Mouse (Mus musculus): ENCODE results near the gene Shisa9. TPM values are rescaled to one million over a fixed set of nuclear protein-coding genes. Genes with fewer than 3 reads are reported as not detected.

Shisa9 gene
- polyA plus RNA-seq, 1 experiment from 2014 or later, result 16.9 TPM

DNA sequence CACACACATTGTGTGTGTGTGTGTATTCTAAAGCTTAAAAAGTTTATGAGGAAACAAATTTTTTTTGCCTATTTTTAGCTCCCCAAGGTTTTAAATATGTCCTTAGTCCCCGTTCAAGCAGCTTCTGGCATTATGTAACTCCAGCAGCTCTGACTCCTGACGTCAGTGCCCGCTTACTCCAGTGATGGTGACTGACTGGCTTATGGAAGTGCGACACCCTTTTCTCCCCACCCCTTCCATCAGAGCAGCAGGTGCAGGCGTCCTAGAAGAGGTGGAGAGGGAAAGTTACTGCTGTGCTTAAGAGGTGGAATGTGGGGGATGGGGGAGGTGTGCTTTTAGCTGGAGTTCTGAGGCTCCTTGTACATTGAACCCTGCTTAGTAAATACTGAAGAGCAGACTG is 213.7 kb downstream of the Shisa9 start:
- 62% methylated on average over 5 of the region's 5 CpGs for WGBS
- Histone ChIP-seq H3K4me2 (ENCODE audit: low read length) (no peak overlapping the region), H3K27me3 (ENCODE audit: control insufficient read depth, insufficient read depth, low read depth, low read length) (no peaks in the 10 kb centered on the region), H3K4me1 (ENCODE audit: control insufficient read depth, insufficient read depth, low read length) (no peaks in the 10 kb centered on the region), H3K9me3 (replicated peaks; ENCODE audit: control insufficient read depth, low read length, poor library complexity, severe bottlenecking) (no peaks in the 10 kb centered on the region), H3K27ac (ENCODE audit: low read length) (no peak overlapping the region), H3K9ac (ENCODE audit: low read depth, low read length) (no peak overlapping the region), H3K36me3 (ENCODE audit: control insufficient read depth, insufficient read depth, low read length) (no peaks in the 10 kb centered on the region), H3K4me3 (ENCODE audit: low read depth, low read length) (no peak overlapping the region)
- ATAC-seq, result no peak

DNA sequence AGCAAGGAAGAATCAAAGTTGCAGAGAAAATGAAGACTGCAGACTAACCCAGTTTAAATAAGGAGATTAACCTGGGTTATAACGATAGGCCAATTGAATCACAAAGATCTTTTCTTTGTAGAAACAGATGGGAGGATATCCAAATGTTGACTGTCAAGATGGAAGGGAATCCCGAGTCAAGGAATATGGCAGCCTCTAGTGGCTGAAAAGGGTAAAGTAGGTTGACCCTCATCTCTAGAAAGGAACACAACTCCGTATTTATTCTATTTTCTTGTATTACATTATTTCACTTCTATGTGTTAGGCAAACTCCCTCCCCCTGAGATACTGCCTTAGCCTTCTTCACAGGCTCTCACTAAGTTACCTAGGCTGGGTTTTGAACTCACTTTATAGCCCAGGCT is 217.3 kb downstream of the Shisa9 start:
- Histone ChIP-seq H3K36me3 (ENCODE audit: control insufficient read depth, insufficient read depth, low read length) (no peaks in the 10 kb centered on the region), H3K4me1 (ENCODE audit: control insufficient read depth, insufficient read depth, low read length) (no peaks in the 10 kb centered on the region), H3K4me2 (ENCODE audit: low read length) (no peak overlapping the region), H3K9ac (ENCODE audit: low read depth, low read length) (no peak overlapping the region), H3K4me3 (ENCODE audit: low read depth, low read length) (no peak overlapping the region), H3K27me3 (ENCODE audit: control insufficient read depth, insufficient read depth, low read depth, low read length) (no peaks in the 10 kb centered on the region), H3K27ac (ENCODE audit: low read length) (no peak overlapping the region), H3K9me3 (replicated peaks; ENCODE audit: control insufficient read depth, low read length, poor library complexity, severe bottlenecking) (no peaks in the 10 kb centered on the region)
- no peak for ATAC-seq
- 22% methylated on average over 3 of the region's 3 CpGs for WGBS

DNA sequence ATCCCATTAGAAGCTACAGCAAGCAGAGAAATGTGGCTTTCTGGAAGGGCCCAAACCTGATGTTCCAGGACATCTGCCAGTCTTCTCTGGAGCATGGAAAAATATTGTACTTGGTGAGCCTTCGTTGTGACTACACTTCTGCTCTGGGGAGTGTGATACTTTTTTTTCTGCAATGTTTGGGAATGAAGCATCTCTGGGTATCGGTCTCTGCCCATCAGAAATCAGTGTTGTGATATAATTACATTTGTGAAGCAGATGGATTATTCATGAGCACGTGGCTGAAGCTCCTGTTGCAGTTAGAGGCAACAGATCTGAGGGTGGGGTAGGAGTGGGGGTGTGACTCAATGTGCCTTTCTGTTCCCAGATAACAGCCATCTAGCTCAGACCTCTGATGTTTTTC is 218.2 kb downstream of the Shisa9 start:
- no peaks in the 10 kb centered on the region for H3K36me3 ChIP-seq (ENCODE audit: control insufficient read depth, insufficient read depth, low read length)
- no peak overlapping the region for H3K4me2 ChIP-seq (ENCODE audit: low read length)
- H3K27me3 ChIP-seq (ENCODE audit: control insufficient read depth, insufficient read depth, low read depth, low read length), result no peaks in the 10 kb centered on the region
- no peaks in the 10 kb centered on the region for H3K4me1 ChIP-seq (ENCODE audit: control insufficient read depth, insufficient read depth, low read length)
- no peaks in the 10 kb centered on the region for H3K9me3 ChIP-seq (replicated peaks; ENCODE audit: control insufficient read depth, low read length, poor library complexity, severe bottlenecking)
- no peak overlapping the region for H3K9ac ChIP-seq (ENCODE audit: low read depth, low read length)
- no peak overlapping the region for H3K4me3 ChIP-seq (ENCODE audit: low read depth, low read length)
- WGBS, result 57% methylated on average over 3 of the region's 3 CpGs
- H3K27ac ChIP-seq (ENCODE audit: low read length), result no peak overlapping the region
- ATAC-seq, result no peak

DNA sequence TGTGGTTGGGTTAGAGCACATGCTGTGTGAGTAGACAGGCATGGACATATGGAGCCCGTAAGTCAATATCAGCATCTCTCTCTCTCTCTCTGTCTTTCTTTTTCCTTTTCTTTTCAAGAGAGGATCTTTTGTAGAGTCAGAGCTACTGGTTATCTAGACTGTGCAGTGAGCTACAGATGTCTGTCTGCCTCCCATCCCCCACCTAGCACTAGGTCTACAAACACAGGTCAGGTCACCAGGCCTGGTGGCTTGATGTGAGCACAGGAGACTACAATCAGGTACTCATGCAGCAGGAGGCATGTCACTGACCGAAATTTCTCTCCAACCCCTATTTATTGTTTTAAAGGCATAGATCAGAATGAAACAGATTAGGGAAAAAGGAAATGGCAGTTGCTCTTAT is 219.1 kb downstream of the Shisa9 start:
- Histone ChIP-seq H3K36me3 (ENCODE audit: control insufficient read depth, insufficient read depth, low read length) (no peaks in the 10 kb centered on the region), H3K4me2 (ENCODE audit: low read length) (no peak overlapping the region), H3K27ac (ENCODE audit: low read length) (no peak overlapping the region), H3K27me3 (ENCODE audit: control insufficient read depth, insufficient read depth, low read depth, low read length) (no peaks in the 10 kb centered on the region), H3K4me3 (ENCODE audit: low read depth, low read length) (no peak overlapping the region), H3K4me1 (ENCODE audit: control insufficient read depth, insufficient read depth, low read length) (no peaks in the 10 kb centered on the region), H3K9me3 (replicated peaks; ENCODE audit: control insufficient read depth, low read length, poor library complexity, severe bottlenecking) (no peaks in the 10 kb centered on the region), H3K9ac (ENCODE audit: low read depth, low read length) (no peak overlapping the region)
- WGBS, result 85% methylated on average over 2 of the region's 2 CpGs
- no peak for ATAC-seq

DNA sequence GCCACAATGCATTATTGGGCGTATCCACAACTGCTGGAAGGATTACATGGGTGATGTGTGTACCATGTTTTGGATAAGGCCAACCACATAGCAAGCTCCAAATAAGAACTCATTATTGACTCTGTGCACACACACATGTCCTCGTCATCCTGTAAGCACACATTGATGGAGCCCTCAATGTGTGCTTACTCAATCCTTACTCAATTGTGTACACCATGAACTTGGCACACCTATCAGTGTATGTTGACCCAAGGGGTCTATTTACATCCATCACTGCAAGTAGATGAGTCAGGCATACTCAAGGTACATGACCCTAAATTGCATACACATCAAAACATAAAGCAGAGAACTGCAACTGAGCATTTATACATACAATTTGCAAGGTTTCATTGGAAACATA is 220.5 kb downstream of the Shisa9 start:
- no peak for ATAC-seq
- Histone ChIP-seq H3K4me3 (ENCODE audit: low read depth, low read length) (no peak overlapping the region), H3K36me3 (ENCODE audit: control insufficient read depth, insufficient read depth, low read length) (no peaks in the 10 kb centered on the region), H3K4me1 (ENCODE audit: control insufficient read depth, insufficient read depth, low read length) (no peaks in the 10 kb centered on the region), H3K27ac (ENCODE audit: low read length) (no peak overlapping the region), H3K27me3 (ENCODE audit: control insufficient read depth, insufficient read depth, low read depth, low read length) (no peaks in the 10 kb centered on the region), H3K9ac (ENCODE audit: low read depth, low read length) (no peak overlapping the region), H3K4me2 (ENCODE audit: low read length) (no peak overlapping the region), H3K9me3 (replicated peaks; ENCODE audit: control insufficient read depth, low read length, poor library complexity, severe bottlenecking) (no peaks in the 10 kb centered on the region)
- 87% methylated on average over 2 of the region's 2 CpGs for WGBS

DNA sequence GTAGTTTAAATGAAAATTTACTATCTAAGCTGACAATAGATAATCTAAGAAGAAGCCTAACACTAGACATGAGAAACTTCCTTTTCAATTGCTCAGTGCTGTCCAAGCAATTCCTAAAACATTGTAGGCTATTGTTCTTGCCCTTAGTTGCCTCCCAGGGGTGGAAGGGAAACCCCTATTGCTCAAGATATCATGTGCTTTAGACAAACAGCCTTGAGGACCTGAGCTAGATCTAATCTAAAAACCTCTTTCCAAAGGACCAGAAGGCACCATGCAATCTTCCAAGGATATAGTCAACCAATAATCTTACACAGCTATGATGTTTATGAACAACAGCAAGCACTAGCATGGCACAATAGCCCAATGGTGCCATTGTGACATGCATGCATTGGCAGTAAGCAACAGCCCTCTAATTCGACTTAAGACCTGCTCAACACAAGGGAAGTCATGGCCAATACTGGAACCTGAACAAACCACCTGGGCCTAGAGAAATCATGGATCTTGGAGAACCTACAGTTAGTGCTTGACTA is 222.6 kb downstream of the Shisa9 start:
- Histone ChIP-seq H3K4me3 (ENCODE audit: low read depth, low read length) (no peak overlapping the region), H3K27me3 (ENCODE audit: control insufficient read depth, insufficient read depth, low read depth, low read length) (no peaks in the 10 kb centered on the region), H3K9ac (ENCODE audit: low read depth, low read length) (no peak overlapping the region), H3K4me1 (ENCODE audit: control insufficient read depth, insufficient read depth, low read length) (no peaks in the 10 kb centered on the region), H3K4me2 (ENCODE audit: low read length) (no peak overlapping the region), H3K36me3 (ENCODE audit: control insufficient read depth, insufficient read depth, low read length) (no peaks in the 10 kb centered on the region), H3K27ac (ENCODE audit: low read length) (no peak overlapping the region), H3K9me3 (replicated peaks; ENCODE audit: control insufficient read depth, low read length, poor library complexity, severe bottlenecking) (no peaks in the 10 kb centered on the region)
- WGBS, result 73% methylated on average over 1 of the region's 1 CpGs
- ATAC-seq, result no peak

DNA sequence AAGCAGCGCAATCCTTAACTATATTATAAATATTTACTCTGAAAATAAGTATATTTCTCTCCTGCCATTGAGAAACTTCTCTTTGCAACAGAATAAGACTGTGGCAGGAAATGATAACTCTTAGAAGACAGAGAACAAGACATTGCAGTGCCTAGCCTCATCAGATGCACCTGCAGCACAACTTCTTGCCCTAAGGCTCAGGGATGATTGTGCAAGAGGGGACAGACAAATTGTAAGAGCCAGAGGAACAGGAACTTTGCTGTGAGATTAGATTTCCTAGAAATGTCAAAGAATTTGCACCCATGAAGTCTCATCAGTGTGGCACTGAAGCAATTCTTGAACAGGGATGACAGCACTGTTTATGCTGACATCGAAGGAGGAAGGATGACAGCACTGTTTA is 223.0 kb downstream of the Shisa9 start:
- Histone ChIP-seq H3K9me3 (replicated peaks; ENCODE audit: control insufficient read depth, low read length, poor library complexity, severe bottlenecking) (no peaks in the 10 kb centered on the region), H3K4me2 (ENCODE audit: low read length) (no peak overlapping the region), H3K4me3 (ENCODE audit: low read depth, low read length) (no peak overlapping the region), H3K27ac (ENCODE audit: low read length) (no peak overlapping the region), H3K9ac (ENCODE audit: low read depth, low read length) (no peak overlapping the region), H3K4me1 (ENCODE audit: control insufficient read depth, insufficient read depth, low read length) (no peaks in the 10 kb centered on the region), H3K36me3 (ENCODE audit: control insufficient read depth, insufficient read depth, low read length) (no peaks in the 10 kb centered on the region), H3K27me3 (ENCODE audit: control insufficient read depth, insufficient read depth, low read depth, low read length) (no peaks in the 10 kb centered on the region)
- no peak for ATAC-seq
- 90% methylated on average over 2 of the region's 2 CpGs for WGBS

DNA sequence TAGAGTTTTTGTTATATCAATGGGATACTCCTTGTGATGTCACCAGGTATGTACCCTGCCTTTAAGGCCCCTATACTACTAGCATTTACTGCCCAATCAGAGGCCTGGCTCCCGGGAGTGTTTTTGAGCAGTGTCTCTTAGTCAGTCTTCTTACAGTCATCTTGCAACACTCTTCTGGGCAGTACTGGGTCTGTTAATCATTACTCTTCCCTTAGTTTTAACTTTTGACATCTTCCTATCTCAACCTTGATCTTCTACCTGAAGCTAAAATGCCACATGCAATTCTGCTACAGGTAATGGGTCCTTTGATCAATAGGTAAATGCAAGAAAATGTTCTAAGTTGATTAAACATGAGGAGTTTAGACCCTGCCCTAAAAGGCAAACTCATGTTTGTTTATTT is 225.4 kb downstream of the Shisa9 start:
- Histone ChIP-seq H3K9me3 (replicated peaks; ENCODE audit: control insufficient read depth, low read length, poor library complexity, severe bottlenecking) (no peaks in the 10 kb centered on the region), H3K27ac (ENCODE audit: low read length) (no peak overlapping the region), H3K36me3 (ENCODE audit: control insufficient read depth, insufficient read depth, low read length) (no peaks in the 10 kb centered on the region), H3K9ac (ENCODE audit: low read depth, low read length) (no peak overlapping the region), H3K4me2 (ENCODE audit: low read length) (no peak overlapping the region), H3K4me1 (ENCODE audit: control insufficient read depth, insufficient read depth, low read length) (no peaks in the 10 kb centered on the region), H3K27me3 (ENCODE audit: control insufficient read depth, insufficient read depth, low read depth, low read length) (no peaks in the 10 kb centered on the region), H3K4me3 (ENCODE audit: low read depth, low read length) (no peak overlapping the region)
- 86% methylated on average over 1 of the region's 1 CpGs for WGBS
- ATAC-seq, result no peak

DNA sequence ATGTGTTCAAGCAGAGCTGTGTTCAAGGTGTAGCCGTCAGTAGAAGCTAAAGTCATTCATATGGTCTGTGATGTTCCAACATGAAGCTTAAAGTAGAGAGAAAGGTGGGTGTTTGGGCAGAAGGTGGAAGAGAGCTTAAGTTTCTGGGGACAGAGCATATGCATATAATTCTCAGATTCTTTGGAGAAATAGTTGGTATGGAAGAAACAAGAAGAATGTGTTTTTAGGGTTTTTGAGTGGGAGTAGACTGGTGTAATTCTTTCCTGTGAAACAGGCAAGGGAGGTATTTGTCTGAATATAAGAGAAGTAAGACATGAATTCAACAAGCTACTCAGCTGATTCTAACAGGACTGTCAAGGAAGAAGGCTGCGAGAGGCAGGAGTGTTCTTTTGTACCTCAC is 225.9 kb downstream of the Shisa9 start:
- Histone ChIP-seq H3K36me3 (ENCODE audit: control insufficient read depth, insufficient read depth, low read length) (no peaks in the 10 kb centered on the region), H3K4me1 (ENCODE audit: control insufficient read depth, insufficient read depth, low read length) (no peaks in the 10 kb centered on the region), H3K9ac (ENCODE audit: low read depth, low read length) (no peak overlapping the region), H3K4me2 (ENCODE audit: low read length) (no peak overlapping the region), H3K9me3 (replicated peaks; ENCODE audit: control insufficient read depth, low read length, poor library complexity, severe bottlenecking) (no peaks in the 10 kb centered on the region), H3K27me3 (ENCODE audit: control insufficient read depth, insufficient read depth, low read depth, low read length) (no peaks in the 10 kb centered on the region), H3K27ac (ENCODE audit: low read length) (no peak overlapping the region), H3K4me3 (ENCODE audit: low read depth, low read length) (no peak overlapping the region)
- WGBS, result 84% methylated on average over 2 of the region's 2 CpGs
- ATAC-seq, result no peak

DNA sequence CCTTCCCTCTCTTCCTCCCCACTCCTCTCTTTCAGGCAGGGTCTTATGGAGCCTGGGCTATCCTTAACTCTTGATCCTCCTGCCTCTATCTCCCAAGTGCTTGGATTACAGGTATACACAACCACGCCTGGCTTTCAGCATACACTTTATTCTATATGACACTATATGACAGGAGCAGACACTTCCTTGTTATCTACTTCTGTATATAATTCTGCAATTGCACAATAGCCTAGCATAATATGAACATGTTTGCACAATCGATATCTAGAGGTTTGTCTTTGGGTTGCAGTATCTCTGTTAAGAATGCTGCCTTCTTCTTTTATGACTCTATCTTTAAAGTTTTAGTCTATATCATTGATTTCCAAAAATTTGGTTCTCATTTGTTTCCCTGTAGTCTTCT is 230.1 kb downstream of the Shisa9 start:
- WGBS, result 95% methylated on average over 2 of the region's 2 CpGs
- H3K9me3 ChIP-seq (replicated peaks; ENCODE audit: control insufficient read depth, low read length, poor library complexity, severe bottlenecking), result no peaks in the 10 kb centered on the region
- H3K27me3 ChIP-seq (ENCODE audit: control insufficient read depth, insufficient read depth, low read depth, low read length), result no peaks in the 10 kb centered on the region
- peaks cover 6% of the 10 kb centered on the region for H3K4me1 ChIP-seq (ENCODE audit: control insufficient read depth, insufficient read depth, low read length)
- no peak overlapping the region for H3K4me3 ChIP-seq (ENCODE audit: low read depth, low read length)
- ATAC-seq, result no peak
- no peaks in the 10 kb centered on the region for H3K36me3 ChIP-seq (ENCODE audit: control insufficient read depth, insufficient read depth, low read length)
- no peak overlapping the region for H3K27ac ChIP-seq (ENCODE audit: low read length)
- no peak overlapping the region for H3K4me2 ChIP-seq (ENCODE audit: low read length)
- no peak overlapping the region for H3K9ac ChIP-seq (ENCODE audit: low read depth, low read length)
